Mouse (Mus musculus) small intestine, adult 2 months (tissue): ENCODE results near the gene Cfap161.

ENCODE experiments used
- CTCF ChIP-seq: fragments of 200-500 bp; IDR thresholded peaks from 2 replicates; pipeline ENCODE4 v1.5.1; 2012; ENCODE audit warnings: low read depth, mild to moderate bottlenecking, control low read depth, inconsistent platforms, low read length, moderate library complexity, mixed read lengths; ENCODE audit not compliant: insufficient replicate concordance, insufficient read length; ENCODE audit errors: extremely low read depth
- POLR2A ChIP-seq: fragments of 200-500 bp; IDR thresholded peaks from 2 replicates; pipeline ENCODE4 v1.6.1; 2012; ENCODE audit warnings: low read depth, mild to moderate bottlenecking, control low read depth, inconsistent platforms, low read length, moderate library complexity

DNA sequence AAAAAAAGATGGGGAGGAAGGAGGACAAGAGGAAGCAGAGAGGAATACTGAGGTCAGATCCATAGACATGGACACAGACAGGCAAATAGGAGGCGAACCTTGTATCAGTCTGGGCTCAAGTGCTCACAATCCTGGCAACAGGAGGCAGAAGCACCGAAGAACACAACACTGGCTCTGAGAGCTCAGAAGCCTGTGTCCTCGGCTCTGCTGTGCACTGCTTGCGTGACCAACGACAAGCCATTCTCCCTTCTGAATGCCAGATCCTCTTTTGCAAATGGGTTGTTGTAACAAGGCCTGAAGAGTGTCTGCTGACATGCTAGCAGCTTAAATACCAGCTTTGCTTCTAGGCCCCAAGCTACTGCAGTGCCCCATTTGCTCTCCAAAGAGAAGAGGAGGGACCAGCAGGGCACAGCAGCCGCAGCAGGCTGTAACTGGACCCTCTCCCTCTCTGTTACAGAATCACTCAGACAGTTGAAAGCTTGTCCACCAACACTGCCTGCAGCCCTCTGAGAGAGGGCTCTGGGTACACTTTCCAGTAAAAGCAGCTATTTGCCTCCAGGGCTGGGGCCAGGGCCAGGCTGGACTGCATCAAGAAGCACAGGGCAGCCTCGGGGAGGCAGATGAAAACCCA, 54.9 kb downstream of the Cfap161 start:
- no peak for TF ChIP-seq CTCF
- no peak for TF ChIP-seq POLR2A
